Mouse (Mus musculus): ENCODE measurements around the gene Gnl1. TPM values are rescaled to one million over a fixed set of nuclear protein-coding genes. Genes with fewer than 3 reads are reported as not detected.
"Not testable (repeated sequence)": the region's sequence is repeated elsewhere in the genome, so short reads cannot be mapped to it uniquely, and the experiment has no call there.

The Gnl1 gene
- polyA plus RNA-seq (2015; fragmentation: Nextera tagmentation; extraction: Ambion mirVana), result 29.6 and 32.1 TPM in 2 replicates

- Histone ChIP-seq H3K4me2 (replicated peaks; ENCODE audit: low read depth, low read length) (peak within 1 kb of the TSS; percentile 88), H3K4me3 (ENCODE audit: low read depth, low read length) (peak within 1 kb of the TSS; percentile 88)
- TF ChIP-seq EP300 (IDR thresholded peaks at IDR 0.05), result no peak; the same call in 1 of the 2 replicates
- peak; percentile 44 for TF ChIP-seq CTCF (IDR thresholded peaks at IDR 0.05)
Observed at GRCm38 (mm10) chr17:35979401-35980362, at the start of gene Gnl1, which contains the start of gene Prr3. Gene Gnl1, plus strand, starts transcription at chr17:35979851. Gene Prr3, minus strand, starts transcription at chr17:35980236.

GRCm38 (mm10) chr17:35930627-35931026, 49.0 kb upstream of the Gnl1 start:
- 92% methylated on average over 12 of the region's 12 CpGs for WGBS
- no peak for DNase-seq (ENCODE audit: low spot score)
- ATAC-seq, result no peak

More at GRCm38 (mm10) chr17:35979401-35980362, at the start of gene Gnl1, which contains the start of gene Prr3:
- ATAC-seq (peak; percentile 89), DNase-seq (ENCODE audit: low spot score) (peak; percentile 97)
- H3K9me3 ChIP-seq (ENCODE audit: low read length), result no peaks in the 10 kb centered on the region
- H3K36me3 ChIP-seq (ENCODE audit: insufficient read depth, low read length), result peaks cover 10% of the 10 kb centered on the region; the same call in 1 of the 2 replicates
- H3K9ac ChIP-seq (replicated peaks; ENCODE audit: low read depth), result peak within 1 kb of the TSS; percentile 76
- H3K27me3 ChIP-seq (replicated peaks; ENCODE audit: insufficient read depth, low read length), result no peaks in the 10 kb centered on the region
- peak within 1 kb of the TSS; percentile 93 for H3K27ac ChIP-seq (ENCODE audit: low read length)
- peaks cover 10% of the 10 kb centered on the region; the same call in 1 of the 2 replicates for H3K4me1 ChIP-seq (ENCODE audit: insufficient read depth, low read depth, low read length)
- WGBS, result under 1% methylated on average over 75 of the region's 109 CpGs

GRCm38 (mm10) chr17:35932608-35933007, 47.0 kb upstream of the Gnl1 start:
- no peak overlapping the region for H3K9ac ChIP-seq (replicated peaks; ENCODE audit: low read depth)
- no peak for ATAC-seq
- WGBS, result 90% methylated on average over 4 of the region's 4 CpGs
- no peaks in the 10 kb centered on the region for H3K4me1 ChIP-seq (ENCODE audit: insufficient read depth, low read depth, low read length)
- H3K27ac ChIP-seq (ENCODE audit: low read length), result no peak overlapping the region
- H3K36me3 ChIP-seq (ENCODE audit: insufficient read depth, low read length), result peaks cover 26% of the 10 kb centered on the region
- H3K4me2 ChIP-seq (replicated peaks; ENCODE audit: low read depth, low read length), result no peak overlapping the region
- TF ChIP-seq CTCF (IDR thresholded peaks at IDR 0.05) (no peak), EP300 (IDR thresholded peaks at IDR 0.05) (no peak)
- no peak for DNase-seq (ENCODE audit: low spot score)
- H3K4me3 ChIP-seq (ENCODE audit: low read depth, low read length), result no peak overlapping the region
- no peaks in the 10 kb centered on the region for H3K27me3 ChIP-seq (replicated peaks; ENCODE audit: insufficient read depth, low read length)
- H3K9me3 ChIP-seq (ENCODE audit: low read length), result no peaks in the 10 kb centered on the region

More at GRCm38 (mm10) chr17:35930627-35931026, 49.0 kb upstream of the Gnl1 start:
- H3K4me1 ChIP-seq (ENCODE audit: insufficient read depth, low read depth, low read length), result no peaks in the 10 kb centered on the region
- H3K4me2 ChIP-seq (replicated peaks; ENCODE audit: low read depth, low read length), result no peak overlapping the region
- H3K36me3 ChIP-seq (ENCODE audit: insufficient read depth, low read length), result peaks cover 42% of the 10 kb centered on the region
- H3K9me3 ChIP-seq (ENCODE audit: low read length), result no peaks in the 10 kb centered on the region
- H3K9ac ChIP-seq (replicated peaks; ENCODE audit: low read depth), result no peak overlapping the region
- H3K4me3 ChIP-seq (ENCODE audit: low read depth, low read length), result no peak overlapping the region
- no peaks in the 10 kb centered on the region for H3K27me3 ChIP-seq (replicated peaks; ENCODE audit: insufficient read depth, low read length)
- TF ChIP-seq CTCF (IDR thresholded peaks at IDR 0.05) (no peak), EP300 (IDR thresholded peaks at IDR 0.05) (no peak)
- H3K27ac ChIP-seq (ENCODE audit: low read length), result no peak overlapping the region

- not testable (repeated sequence) for H3K4me3 ChIP-seq (ENCODE audit: low read depth, low read length); H3K4me2 ChIP-seq (replicated peaks; ENCODE audit: low read depth, low read length); H3K4me1 ChIP-seq (ENCODE audit: insufficient read depth, low read depth, low read length); H3K9me3 ChIP-seq (ENCODE audit: low read length); H3K27me3 ChIP-seq (replicated peaks; ENCODE audit: insufficient read depth, low read length); DNase-seq (ENCODE audit: low spot score); H3K9ac ChIP-seq (replicated peaks; ENCODE audit: low read depth); ATAC-seq; H3K27ac ChIP-seq (ENCODE audit: low read length); H3K36me3 ChIP-seq (ENCODE audit: insufficient read depth, low read length)
- 90% methylated on average over 14 of the region's 14 CpGs for WGBS
Observed at GRCm38 (mm10) chr17:35935763-35936162, 43.9 kb upstream of the Gnl1 start.

- DNase-seq (ENCODE audit: low spot score), result peak; percentile 81
- TF ChIP-seq EP300 (IDR thresholded peaks at IDR 0.05) (no peak), CTCF (IDR thresholded peaks at IDR 0.05) (peak; percentile 86)
- H3K9ac ChIP-seq (replicated peaks; ENCODE audit: low read depth), result no peak overlapping the region
- 30% methylated on average over 2 of the region's 2 CpGs for WGBS
- no peaks in the 10 kb centered on the region for H3K9me3 ChIP-seq (ENCODE audit: low read length)
- H3K4me1 ChIP-seq (ENCODE audit: insufficient read depth, low read depth, low read length), result no peaks in the 10 kb centered on the region
- no peak overlapping the region for H3K27ac ChIP-seq (ENCODE audit: low read length)
- no peak overlapping the region for H3K4me3 ChIP-seq (ENCODE audit: low read depth, low read length)
- H3K27me3 ChIP-seq (replicated peaks; ENCODE audit: insufficient read depth, low read length), result no peaks in the 10 kb centered on the region
- no peaks in the 10 kb centered on the region for H3K36me3 ChIP-seq (ENCODE audit: insufficient read depth, low read length)
- H3K4me2 ChIP-seq (replicated peaks; ENCODE audit: low read depth, low read length), result no peak overlapping the region
- ATAC-seq, result peak; percentile 67
Observed at GRCm38 (mm10) chr17:35937700-35938348, 41.8 kb upstream of the Gnl1 start.

- Histone ChIP-seq H3K4me2 (replicated peaks; ENCODE audit: low read depth, low read length) (no peak overlapping the region), H3K27ac (ENCODE audit: low read length) (no peak overlapping the region), H3K4me1 (ENCODE audit: insufficient read depth, low read depth, low read length) (no peaks in the 10 kb centered on the region), H3K27me3 (replicated peaks; ENCODE audit: insufficient read depth, low read length) (no peaks in the 10 kb centered on the region), H3K36me3 (ENCODE audit: insufficient read depth, low read length) (no peaks in the 10 kb centered on the region), H3K9me3 (ENCODE audit: low read length) (no peaks in the 10 kb centered on the region), H3K4me3 (ENCODE audit: low read depth, low read length) (no peak overlapping the region), H3K9ac (replicated peaks; ENCODE audit: low read depth) (no peak overlapping the region)
- WGBS, result 17% methylated on average over 2 of the region's 2 CpGs
- ATAC-seq (no peak), DNase-seq (ENCODE audit: low spot score) (no peak)
- no peak for TF ChIP-seq EP300 (IDR thresholded peaks at IDR 0.05)
- no peak for TF ChIP-seq CTCF (IDR thresholded peaks at IDR 0.05)
Observed at GRCm38 (mm10) chr17:35939108-35939507, 40.5 kb upstream of the Gnl1 start.

Measured in lung, postnatal 0 days (tissue).